Mouse (Mus musculus): Measurements from ENCODE around the gene Prmt7. TPM values are rescaled to one million over a fixed set of nuclear protein-coding genes. Genes with fewer than 3 reads are reported as not detected.

Gene Prmt7
- total and polyA plus RNA-seq, 2 experiments: 9.9 to 12.0 TPM

DNA sequence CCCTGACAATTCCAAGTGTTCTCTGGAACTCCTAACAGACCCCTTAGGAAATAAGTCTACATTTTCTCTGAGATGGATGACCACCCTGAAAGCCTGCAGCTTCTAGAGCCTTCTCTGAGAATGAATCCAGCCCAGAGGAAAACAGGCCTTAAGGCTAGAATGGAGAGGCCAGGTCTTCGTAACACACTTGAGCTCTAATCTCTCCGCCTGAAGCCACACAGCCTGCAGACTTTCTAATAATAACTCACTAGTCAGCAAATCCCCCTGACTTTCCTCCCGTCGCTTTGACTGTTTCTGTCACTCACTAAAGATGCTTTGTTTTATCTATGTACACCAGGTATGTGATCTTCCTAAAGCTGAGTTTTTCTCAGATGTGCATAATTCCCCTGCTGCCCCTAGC is 60.6 kb downstream of the Prmt7 start:
- Histone ChIP-seq H3K4me3 (ENCODE audit: insufficient read depth, low read depth, low read length) (no peak overlapping the region), H3K27ac (replicated peaks; ENCODE audit: insufficient read depth, low read depth, low read length) (no peak overlapping the region), H3K79me2 (ENCODE audit: control insufficient read depth, insufficient read depth, low read length) (no peaks in the 10 kb centered on the region), H3K27me3 (ENCODE audit: control insufficient read depth, insufficient read depth, low read length) (no peaks in the 10 kb centered on the region), H3K4me1 (ENCODE audit: control insufficient read depth, insufficient read depth, low read length) (peaks cover under 1% of the 10 kb centered on the region; the same call in 1 of the 2 replicates), H3K36me3 (ENCODE audit: control insufficient read depth, insufficient read depth, low read length) (no peaks in the 10 kb centered on the region), H3K9ac (ENCODE audit: low read depth, low read length) (no peak overlapping the region)
- TF ChIP-seq POLR2A (IDR thresholded peaks at IDR 0.05; ENCODE audit: extremely low read depth, insufficient read depth, low read length) (no peak), CTCF (IDR thresholded peaks at IDR 0.05; ENCODE audit: low read depth, low read length) (no peak)
- DNase-seq (ENCODE audit: extremely low read depth, low read depth, low spot score): no peak
- 84% methylated on average over 4 of the region's 4 CpGs for WGBS

DNA sequence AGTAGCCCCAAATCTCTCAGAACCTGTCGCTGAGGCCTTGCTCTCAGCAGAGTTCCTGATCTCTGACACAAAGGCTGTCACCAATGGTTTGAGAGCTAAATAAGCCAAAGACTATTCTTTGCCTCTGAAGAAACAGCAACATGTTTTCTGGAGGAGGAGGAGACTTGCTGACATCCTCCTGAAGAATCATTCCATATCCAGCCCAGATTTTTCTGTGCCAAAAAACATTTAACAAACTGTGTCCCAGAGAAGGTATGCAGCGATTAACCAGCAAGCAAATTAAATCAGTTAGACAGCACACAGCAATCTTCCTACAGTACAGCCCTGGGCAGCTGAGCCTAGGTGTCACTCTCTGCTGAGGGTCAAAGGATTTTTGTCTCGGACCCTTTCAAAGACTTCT is 62.7 kb downstream of the Prmt7 start:
- no peak for DNase-seq (ENCODE audit: extremely low read depth, low read depth, low spot score)
- H3K4me3 ChIP-seq (ENCODE audit: insufficient read depth, low read depth, low read length): no peak overlapping the region
- 88% methylated on average over 3 of the region's 3 CpGs for WGBS

GRCm38 (mm10) chr8:106276709-106277317 is 66.1 kb downstream of the Prmt7 start:
- H3K79me2 ChIP-seq (ENCODE audit: control insufficient read depth, insufficient read depth, low read length): no peaks in the 10 kb centered on the region
- no peak overlapping the region for H3K4me3 ChIP-seq (ENCODE audit: insufficient read depth, low read depth, low read length)
- no peaks in the 10 kb centered on the region for H3K36me3 ChIP-seq (ENCODE audit: control insufficient read depth, insufficient read depth, low read length)
- no peak overlapping the region for H3K27ac ChIP-seq (replicated peaks; ENCODE audit: insufficient read depth, low read depth, low read length)
- 91% methylated on average over 5 of the region's 5 CpGs for WGBS
- no peak overlapping the region for H3K9ac ChIP-seq (ENCODE audit: low read depth, low read length)
- no peak for TF ChIP-seq POLR2A (IDR thresholded peaks at IDR 0.05; ENCODE audit: extremely low read depth, insufficient read depth, low read length)
- TF ChIP-seq CTCF (IDR thresholded peaks at IDR 0.05; ENCODE audit: low read depth, low read length): no peak
- DNase-seq (ENCODE audit: extremely low read depth, low read depth, low spot score): no peak
- H3K27me3 ChIP-seq (ENCODE audit: control insufficient read depth, insufficient read depth, low read length): no peaks in the 10 kb centered on the region
- H3K4me1 ChIP-seq (ENCODE audit: control insufficient read depth, insufficient read depth, low read length): peaks cover 16% of the 10 kb centered on the region

More for the DNA sequence above, 62.7 kb downstream of the Prmt7 start:
- no peaks in the 10 kb centered on the region for H3K79me2 ChIP-seq (ENCODE audit: control insufficient read depth, insufficient read depth, low read length)
- no peaks in the 10 kb centered on the region for H3K27me3 ChIP-seq (ENCODE audit: control insufficient read depth, insufficient read depth, low read length)
- TF ChIP-seq POLR2A (IDR thresholded peaks at IDR 0.05; ENCODE audit: extremely low read depth, insufficient read depth, low read length): no peak
- no peak for TF ChIP-seq CTCF (IDR thresholded peaks at IDR 0.05; ENCODE audit: low read depth, low read length)
- H3K27ac ChIP-seq (replicated peaks; ENCODE audit: insufficient read depth, low read depth, low read length): no peak overlapping the region
- H3K9ac ChIP-seq (ENCODE audit: low read depth, low read length): no peak overlapping the region
- H3K4me1 ChIP-seq (ENCODE audit: control insufficient read depth, insufficient read depth, low read length): peaks cover 2% of the 10 kb centered on the region; the same call in 1 of the 2 replicates
- H3K36me3 ChIP-seq (ENCODE audit: control insufficient read depth, insufficient read depth, low read length): no peaks in the 10 kb centered on the region

- Histone ChIP-seq H3K9ac (ENCODE audit: low read depth, low read length) (no peak overlapping the region), H3K4me3 (ENCODE audit: insufficient read depth, low read depth, low read length) (no peak overlapping the region), H3K4me1 (ENCODE audit: control insufficient read depth, insufficient read depth, low read length) (peaks cover 16% of the 10 kb centered on the region), H3K27ac (replicated peaks; ENCODE audit: insufficient read depth, low read depth, low read length) (no peak overlapping the region), H3K27me3 (ENCODE audit: control insufficient read depth, insufficient read depth, low read length) (no peaks in the 10 kb centered on the region), H3K79me2 (ENCODE audit: control insufficient read depth, insufficient read depth, low read length) (no peaks in the 10 kb centered on the region), H3K36me3 (ENCODE audit: control insufficient read depth, insufficient read depth, low read length) (no peaks in the 10 kb centered on the region)
- 81% methylated on average over 11 of the region's 11 CpGs for WGBS
- TF ChIP-seq POLR2A (IDR thresholded peaks at IDR 0.05; ENCODE audit: extremely low read depth, insufficient read depth, low read length) (no peak), CTCF (IDR thresholded peaks at IDR 0.05; ENCODE audit: low read depth, low read length) (peak; percentile 29)
- DNase-seq (ENCODE audit: extremely low read depth, low read depth, low spot score): peak; percentile 41
Measured at GRCm38 (mm10) chr8:106278367-106279042, 67.8 kb downstream of the Prmt7 start.

GRCm38 (mm10) chr8:106280154-106280553 is 69.4 kb downstream of the Prmt7 start:
- peak; percentile 88 for DNase-seq (ENCODE audit: extremely low read depth, low read depth, low spot score)
- Histone ChIP-seq H3K4me3 (ENCODE audit: insufficient read depth, low read depth, low read length) (no peak overlapping the region), H3K27ac (replicated peaks; ENCODE audit: insufficient read depth, low read depth, low read length) (peak overlapping the region; percentile 84)

DNA sequence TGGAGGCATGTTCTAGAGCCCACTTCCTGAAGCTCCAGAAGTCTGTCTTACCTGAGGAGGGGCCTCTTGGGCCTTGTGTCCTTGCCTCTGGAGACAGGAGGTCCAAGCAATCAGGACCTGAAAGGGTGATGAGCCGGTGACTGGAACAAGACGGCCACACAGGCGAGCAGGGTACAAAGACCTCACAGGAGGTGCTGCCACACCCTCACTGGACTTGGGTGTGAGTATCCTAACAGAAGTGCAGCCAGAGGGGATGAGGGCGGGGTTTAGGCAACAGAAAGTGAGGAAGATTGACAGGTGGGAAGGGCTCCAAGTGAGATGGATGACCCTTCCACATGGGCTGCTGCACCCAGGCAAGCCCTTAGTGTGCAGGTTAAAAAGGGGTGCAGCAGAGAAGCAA is 70.1 kb downstream of the Prmt7 start:
- no peaks in the 10 kb centered on the region for H3K27me3 ChIP-seq (ENCODE audit: control insufficient read depth, insufficient read depth, low read length)
- no peak overlapping the region for H3K4me3 ChIP-seq (ENCODE audit: insufficient read depth, low read depth, low read length)
- no peaks in the 10 kb centered on the region for H3K36me3 ChIP-seq (ENCODE audit: control insufficient read depth, insufficient read depth, low read length)
- peaks cover 16% of the 10 kb centered on the region for H3K4me1 ChIP-seq (ENCODE audit: control insufficient read depth, insufficient read depth, low read length)
- DNase-seq (ENCODE audit: extremely low read depth, low read depth, low spot score): peak; percentile 43
- TF ChIP-seq CTCF (IDR thresholded peaks at IDR 0.05; ENCODE audit: low read depth, low read length) (no peak), POLR2A (IDR thresholded peaks at IDR 0.05; ENCODE audit: extremely low read depth, insufficient read depth, low read length) (no peak)
- peak overlapping the region; percentile 14; the same call in 1 of the 2 replicates for H3K27ac ChIP-seq (replicated peaks; ENCODE audit: insufficient read depth, low read depth, low read length)
- 31% methylated on average over 4 of the region's 4 CpGs for WGBS
- no peaks in the 10 kb centered on the region for H3K79me2 ChIP-seq (ENCODE audit: control insufficient read depth, insufficient read depth, low read length)
- no peak overlapping the region for H3K9ac ChIP-seq (ENCODE audit: low read depth, low read length)

More at GRCm38 (mm10) chr8:106280154-106280553, 69.4 kb downstream of the Prmt7 start:
- H3K27me3 ChIP-seq (ENCODE audit: control insufficient read depth, insufficient read depth, low read length): no peaks in the 10 kb centered on the region
- H3K4me1 ChIP-seq (ENCODE audit: control insufficient read depth, insufficient read depth, low read length): peaks cover 16% of the 10 kb centered on the region
- TF ChIP-seq POLR2A (IDR thresholded peaks at IDR 0.05; ENCODE audit: extremely low read depth, insufficient read depth, low read length) (no peak), CTCF (IDR thresholded peaks at IDR 0.05; ENCODE audit: low read depth, low read length) (no peak)
- peak overlapping the region; percentile 36 for H3K9ac ChIP-seq (ENCODE audit: low read depth, low read length)
- no peaks in the 10 kb centered on the region for H3K79me2 ChIP-seq (ENCODE audit: control insufficient read depth, insufficient read depth, low read length)
- 13% methylated on average over 5 of the region's 5 CpGs for WGBS
- H3K36me3 ChIP-seq (ENCODE audit: control insufficient read depth, insufficient read depth, low read length): no peaks in the 10 kb centered on the region
